Mouse (Mus musculus) monocyte, adult 5-6 weeks (primary cell): ENCODE measurements around the gene Scamp3. TPM values are rescaled to one million over a fixed set of nuclear protein-coding genes. Genes with fewer than 3 reads are reported as not detected.

ENCODE experiments used
- ATAC-seq: fragments of 153-309, 156-312 bp; replicated peaks from 2 replicates; pipeline ENCODE4 v1.8.0; 2017; ENCODE audit warnings: mild to moderate bottlenecking; ENCODE audit not compliant: low TSS enrichment, insufficient number of reproducible peaks, severe bottlenecking, poor library complexity, low FRiP score
- total RNA-seq: library from RNA; stranded (forward); fragments of 200-1000, 200-491, 200-594 nt; gene quantifications from 3 replicates; pipeline ENCODE4 v1.2.3, GENCODE M21; 2017

The Scamp3 gene
- 23.2 to 55.0 TPM (median 23.6 TPM) in 3 replicates for total RNA-seq

- ATAC-seq = peak; percentile 90
These were observed at the start of gene Scamp3 for GRCm38 (mm10) chr3:89177242-89178106. Scamp3 (plus strand) TSS chr3:89177473.

- no peak for ATAC-seq
These were observed 47.4 kb upstream of the Scamp3 start for GRCm38 (mm10) chr3:89129908-89130307.

GRCm38 (mm10) chr3:89131816-89132215 lies 45.5 kb upstream of the Scamp3 start:
- no peak for ATAC-seq

- no peak for ATAC-seq
These were observed 44.8 kb upstream of the Scamp3 start for GRCm38 (mm10) chr3:89132285-89133062.

- ATAC-seq = no peak
These were observed 44.2 kb upstream of the Scamp3 start for GRCm38 (mm10) chr3:89133063-89133450.

GRCm38 (mm10) chr3:89133752-89134151 lies 43.5 kb upstream of the Scamp3 start:
- ATAC-seq = no peak

- no peak for ATAC-seq
These were observed 41.3 kb upstream of the Scamp3 start, which contains the start of gene Pklr for GRCm38 (mm10) chr3:89135958-89136357. Pklr (plus strand) TSS chr3:89136142.

GRCm38 (mm10) chr3:89136365-89136764 lies 40.9 kb upstream of the Scamp3 start:
- ATAC-seq = no peak

GRCm38 (mm10) chr3:89144821-89145220 lies 32.5 kb upstream of the Scamp3 start:
- ATAC-seq = no peak

- no peak for ATAC-seq
These were observed 31.7 kb upstream of the Scamp3 start for GRCm38 (mm10) chr3:89145566-89145965.

- ATAC-seq = no peak
These were observed 29.9 kb upstream of the Scamp3 start for GRCm38 (mm10) chr3:89147101-89147978.

GRCm38 (mm10) chr3:89147979-89148311 lies 29.3 kb upstream of the Scamp3 start:
- no peak for ATAC-seq

GRCm38 (mm10) chr3:89148567-89148966 lies 28.7 kb upstream of the Scamp3 start:
- ATAC-seq = no peak

- ATAC-seq = no peak
These were observed 25.0 kb upstream of the Scamp3 start for GRCm38 (mm10) chr3:89152084-89152835.

- no peak for ATAC-seq
These were observed 20.3 kb upstream of the Scamp3 start for GRCm38 (mm10) chr3:89156951-89157350.

GRCm38 (mm10) chr3:89158651-89159050 lies 18.6 kb upstream of the Scamp3 start:
- ATAC-seq = no peak

- ATAC-seq = no peak
These were observed 18.1 kb upstream of the Scamp3 start for GRCm38 (mm10) chr3:89159211-89159610.

GRCm38 (mm10) chr3:89159616-89160344 lies 17.5 kb upstream of the Scamp3 start, which contains the start of gene Hcn3:
Hcn3 (minus strand) TSS chr3:89160196.
- ATAC-seq = no peak
